Mouse (Mus musculus) layer of hippocampus, postnatal 36 days (tissue): ENCODE measurements around the gene Syn3. TPM values are rescaled to one million over a fixed set of nuclear protein-coding genes. Genes with fewer than 3 reads are reported as not detected.

Experiments
- DNase-seq, 2 experiments: peaks; one replicate each; pipeline ENCODE4 v3.0.0; 2022
- total RNA-seq, 2 experiments: library from RNA; stranded (reverse); gene quantifications; 2 replicates each; pipeline ENCODE4 v1.2.3; 2021

The Syn3 gene
- total RNA-seq, 2 experiments from 2014 or later, result 18.8 to 21.4 TPM

GRCm38 (mm10) chr10:86201826-86202225, 296.9 kb downstream of the Syn3 start:
- no peak for DNase-seq

GRCm38 (mm10) chr10:86201006-86201405, 297.7 kb downstream of the Syn3 start:
- no peak for DNase-seq

- no peak for DNase-seq
These were observed 302.2 kb downstream of the Syn3 start for GRCm38 (mm10) chr10:86196414-86197025.

- no peak for DNase-seq
These were observed 304.0 kb downstream of the Syn3 start for GRCm38 (mm10) chr10:86194722-86195121.

- peak; percentile 8 to 25 for DNase-seq
These were observed 304.7 kb downstream of the Syn3 start for GRCm38 (mm10) chr10:86193863-86194434.

- DNase-seq, result no peak
These were observed 310.1 kb downstream of the Syn3 start for GRCm38 (mm10) chr10:86188614-86189013.

- no peak for DNase-seq
These were observed 310.8 kb downstream of the Syn3 start for GRCm38 (mm10) chr10:86187881-86188280.

- no peak for DNase-seq
These were observed 315.4 kb downstream of the Syn3 start for GRCm38 (mm10) chr10:86183148-86183885.

GRCm38 (mm10) chr10:86182183-86182805, 316.4 kb downstream of the Syn3 start:
- DNase-seq, result peak; percentile 12 to 21

- no peak for DNase-seq
These were observed 322.3 kb downstream of the Syn3 start for GRCm38 (mm10) chr10:86176411-86176810.

- DNase-seq, result no peak
These were observed 324.7 kb downstream of the Syn3 start for GRCm38 (mm10) chr10:86174017-86174416.

- no peak for DNase-seq
These were observed 325.4 kb downstream of the Syn3 start for GRCm38 (mm10) chr10:86173284-86173683.

- no peak for DNase-seq
These were observed 327.4 kb downstream of the Syn3 start for GRCm38 (mm10) chr10:86171246-86171645.

- no peak for DNase-seq
These were observed 330.6 kb downstream of the Syn3 start for GRCm38 (mm10) chr10:86168084-86168483.

GRCm38 (mm10) chr10:86166854-86167268, 331.8 kb downstream of the Syn3 start:
- peak in 1 of 2 experiments; percentile 18 for DNase-seq

- no peak for DNase-seq
These were observed 334.6 kb downstream of the Syn3 start for GRCm38 (mm10) chr10:86164098-86164497.

GRCm38 (mm10) chr10:86161783-86162271, 336.9 kb downstream of the Syn3 start:
- DNase-seq, result no peak

- no peak for DNase-seq
These were observed 340.3 kb downstream of the Syn3 start for GRCm38 (mm10) chr10:86158198-86158899.

GRCm38 (mm10) chr10:86155344-86155743, 343.4 kb downstream of the Syn3 start:
- DNase-seq, result no peak

- no peak for DNase-seq
These were observed 345.5 kb downstream of the Syn3 start for GRCm38 (mm10) chr10:86153221-86153620.

- no peak for DNase-seq
These were observed 347.3 kb downstream of the Syn3 start for GRCm38 (mm10) chr10:86151357-86151756.

GRCm38 (mm10) chr10:86150076-86150475, 348.6 kb downstream of the Syn3 start:
- no peak for DNase-seq
